Mouse (Mus musculus) MEL (cell line): ENCODE measurements around the gene Lpcat2b. TPM values are rescaled to one million over a fixed set of nuclear protein-coding genes. Genes with fewer than 3 reads are reported as not detected.

Experiments used
- polyA plus RNA-seq, 2 experiments: library from polyadenylated mRNA; stranded (reverse) in 1 of 2; unstranded in 1 of 2; fragments of >175 nt in 1 of 2; fragments of >200 nt in 1 of 2; gene quantifications; 2 replicates each; pipeline versions ENCODE4 v1.2.1 to v1.2.4; 2012; ENCODE audit warnings: low replicate concordance in 2 of 2, low read depth in 1 of 2; ENCODE audit not compliant: insufficient read length in 2 of 2, insufficient read depth in 1 of 2, missing spikeins in 1 of 2
- total RNA-seq: library from RNA; depleted of rRNA; stranded (reverse); fragments of 300-350 nt; gene quantifications from 2 replicates; pipeline ENCODE4 v1.2.3, GENCODE M21; 2012; rRNA removed

Gene Lpcat2b
- total and polyA plus RNA-seq, 3 experiments: not detected

Other genes starting within 250 kb of the Lpcat2b start
- gene Tgfbr3, start 141.9 kb upstream of the Lpcat2b start, total RNA-seq: 5.9 and 6.7 TPM in 2 replicates
- 1 to 10 TPM in 1 of 2 experiments, not detected in 1; 3.0 TPM for gene Tgfbr3, start 141.9 kb upstream of the Lpcat2b start, polyA plus RNA-seq
- gene Brdt, start 100.4 kb upstream of the Lpcat2b start, total RNA-seq: 10.3 and 12.0 TPM in 2 replicates
- 10 to 100 TPM in 1 of 2 experiments, not detected in 1; 16.7 TPM for gene Brdt, start 100.4 kb upstream of the Lpcat2b start, polyA plus RNA-seq
- gene Ephx4, start 28.8 kb upstream of the Lpcat2b start, total RNA-seq: 0.39 and 0.72 TPM in 2 replicates
- 1 to 10 TPM in 1 of 2 experiments, not detected in 1; 1.4 TPM for gene Ephx4, start 28.8 kb upstream of the Lpcat2b start, polyA plus RNA-seq
- 1.2 and 1.6 TPM in 2 replicates for gene Btbd8, start 6.4 kb downstream of the Lpcat2b start, total RNA-seq
- 1 to 10 TPM in 1 of 2 experiments, not detected in 1; 2.4 TPM for gene Btbd8, start 6.4 kb downstream of the Lpcat2b start, polyA plus RNA-seq
- gene Gm42669, start 76.1 kb downstream of the Lpcat2b start, total RNA-seq: 0.04 TPM in 1 of 2 replicates, not detected in the other
- gene Gm42669, start 76.1 kb downstream of the Lpcat2b start, polyA plus RNA-seq: under 1 TPM in 1 of 2 experiments, not detected in 1; 0.21 TPM
- gene 1700028K03Rik, start 103.2 kb downstream of the Lpcat2b start, total RNA-seq: not detected in 2 replicates
- not detected for gene 1700028K03Rik, start 103.2 kb downstream of the Lpcat2b start, polyA plus RNA-seq
- gene Rpap2, start 165.8 kb downstream of the Lpcat2b start, total RNA-seq: 13.4 and 13.8 TPM in 2 replicates
- gene Rpap2, start 165.8 kb downstream of the Lpcat2b start, polyA plus RNA-seq: 10 to 100 TPM in 1 of 2 experiments, not detected in 1; 10.8 TPM
- gene Glmn, start 166.3 kb downstream of the Lpcat2b start, total RNA-seq: 7.3 and 7.8 TPM in 2 replicates
- gene Glmn, start 166.3 kb downstream of the Lpcat2b start, polyA plus RNA-seq: 1 to 10 TPM in 1 of 2 experiments, not detected in 1; 7.9 TPM